Mouse (Mus musculus) forebrain, embryonic 15.5 days (tissue): Measurements from ENCODE around the gene Asb4. TPM values are rescaled to one million over a fixed set of nuclear protein-coding genes. Genes with fewer than 3 reads are reported as not detected.
"Not testable (repeated sequence)": the region's sequence is repeated elsewhere in the genome, so short reads cannot be mapped to it uniquely, and the experiment has no call there.

Experiments
- ATAC-seq: fragments of 200-750 bp; cut with Nextera tagmentation; replicated peaks from 2 replicates; pipeline ENCODE4 v1.8.0; 2017; ENCODE audit warnings: mild to moderate bottlenecking, moderate TSS enrichment, moderate library complexity
- H3K27ac ChIP-seq: fragments of 300-500 bp; sonication (generic); replicated peaks from 2 replicates; pipeline ENCODE4 v1.5.1; 2015; ENCODE audit warnings: mild to moderate bottlenecking, inconsistent platforms
- H3K27me3 ChIP-seq: fragments of 300-500 bp; sonication (generic); 2 replicates; pipeline ENCODE4 v1.6.1; 2015; ENCODE audit warnings: inconsistent platforms
- H3K36me3 ChIP-seq: fragments of 300-500 bp; sonication (generic); 2 replicates; pipeline ENCODE4 v1.6.1; 2015; ENCODE audit warnings: mild to moderate bottlenecking, inconsistent platforms
- H3K4me1 ChIP-seq: fragments of 300-500 bp; sonication (generic); 2 replicates; pipeline ENCODE4 v1.6.1; 2015; ENCODE audit warnings: inconsistent platforms
- H3K4me2 ChIP-seq: fragments of 300-500 bp; sonication (generic); replicated peaks from 2 replicates; pipeline ENCODE4 v1.6.1; 2015; ENCODE audit warnings: mild to moderate bottlenecking, inconsistent platforms
- H3K4me3 ChIP-seq: fragments of 300-500 bp; sonication (generic); 2 replicates; pipeline ENCODE4 v1.5.1; 2015; ENCODE audit warnings: mild to moderate bottlenecking, inconsistent platforms
- H3K9ac ChIP-seq: fragments of 300-500 bp; sonication (generic); replicated peaks from 2 replicates; pipeline ENCODE4 v1.6.1; 2015; ENCODE audit warnings: mild to moderate bottlenecking, inconsistent platforms
- H3K9me3 ChIP-seq: fragments of 300-500 bp; sonication (generic); 2 replicates; pipeline ENCODE4 v1.6.1; 2016; ENCODE audit warnings: inconsistent platforms
- WGBS: fragments of 180-500 bp; shearing (Covaris S2); methylation state at CpG from one replicate; pipeline ENCODE4 v1.1.7; 2015; ENCODE audit warnings: mixed read lengths; 5-methylcytosine and 5-hydroxymethylcytosine counted together
- polyA plus RNA-seq: library from polyadenylated mRNA; unstranded; fragments of >200 nt; fragmentation: Nextera tagmentation; extraction: Ambion mirVana; gene quantifications from 2 replicates; pipeline ENCODE4 v1.2.1, GENCODE M21; 2015

Gene Asb4
- polyA plus RNA-seq, result 14.2 and 15.9 TPM in 2 replicates

GRCm38 (mm10) chr6:5383336-5384177 is at the start of gene Asb4:
Gene Asb4 (plus strand): TSS chr6:5383386.
- peak; percentile 39 for ATAC-seq
- peak within 1 kb of the TSS; percentile 26 for H3K9ac ChIP-seq
- peak within 1 kb of the TSS; percentile 79 for H3K27ac ChIP-seq
- no peaks in the 10 kb centered on the region for H3K9me3 ChIP-seq
- 4% methylated on average over 19 of the region's 19 CpGs for WGBS
- H3K4me2 ChIP-seq, result peak within 1 kb of the TSS; percentile 41
- no peaks in the 10 kb centered on the region for H3K27me3 ChIP-seq
- H3K4me1 ChIP-seq, result peaks cover 50% of the 10 kb centered on the region
- H3K36me3 ChIP-seq, result no peaks in the 10 kb centered on the region
- H3K4me3 ChIP-seq, result peak within 1 kb of the TSS; percentile 32

GRCm38 (mm10) chr6:5334021-5334420 is 49.2 kb upstream of the Asb4 start:
- Histone ChIP-seq H3K27ac (no peak overlapping the region), H3K27me3 (no peaks in the 10 kb centered on the region), H3K9ac (no peak overlapping the region), H3K4me1 (no peaks in the 10 kb centered on the region), H3K4me2 (no peak overlapping the region), H3K9me3 (no peaks in the 10 kb centered on the region), H3K36me3 (no peaks in the 10 kb centered on the region), H3K4me3 (no peak overlapping the region)
- ATAC-seq, result no peak
- 51% methylated on average over 5 of the region's 5 CpGs for WGBS

- not testable (repeated sequence) for H3K9me3 ChIP-seq, H3K36me3 ChIP-seq, ATAC-seq, H3K4me1 ChIP-seq, H3K27me3 ChIP-seq, H3K27ac ChIP-seq, H3K4me3 ChIP-seq, H3K4me2 ChIP-seq, H3K9ac ChIP-seq
These were observed 47.2 kb upstream of the Asb4 start for GRCm38 (mm10) chr6:5336016-5336415.

GRCm38 (mm10) chr6:5338781-5339180 is 44.4 kb upstream of the Asb4 start:
- H3K9me3 ChIP-seq, H3K27me3 ChIP-seq, H3K4me3 ChIP-seq, H3K36me3 ChIP-seq, H3K9ac ChIP-seq, H3K4me1 ChIP-seq, H3K27ac ChIP-seq, ATAC-seq, H3K4me2 ChIP-seq: not testable (repeated sequence)
- 92% methylated on average over 4 of the region's 4 CpGs for WGBS

GRCm38 (mm10) chr6:5339283-5339682 is 43.9 kb upstream of the Asb4 start:
- H3K4me2 ChIP-seq, H3K9ac ChIP-seq, H3K27ac ChIP-seq, H3K9me3 ChIP-seq, H3K36me3 ChIP-seq, H3K4me3 ChIP-seq, H3K4me1 ChIP-seq, H3K27me3 ChIP-seq, ATAC-seq: not testable (repeated sequence)
- 94% methylated on average over 1 of the region's 1 CpGs for whole genome bisulfite sequencing

- 69% methylated on average over 6 of the region's 6 CpGs for WGBS
- Histone ChIP-seq H3K27ac (no peak overlapping the region), H3K9me3 (no peaks in the 10 kb centered on the region), H3K4me3 (no peak overlapping the region), H3K4me1 (no peaks in the 10 kb centered on the region), H3K36me3 (no peaks in the 10 kb centered on the region), H3K27me3 (no peaks in the 10 kb centered on the region), H3K9ac (no peak overlapping the region), H3K4me2 (no peak overlapping the region)
- no peak for ATAC-seq
These were observed 38.9 kb upstream of the Asb4 start for GRCm38 (mm10) chr6:5344255-5344654.

GRCm38 (mm10) chr6:5357873-5358272 is 25.3 kb upstream of the Asb4 start:
- H3K9ac ChIP-seq, result no peak overlapping the region
- ATAC-seq, result no peak

GRCm38 (mm10) chr6:5360402-5360801 is 22.8 kb upstream of the Asb4 start:
- Histone ChIP-seq H3K4me3 (no peak overlapping the region), H3K36me3 (no peaks in the 10 kb centered on the region), H3K4me2 (no peak overlapping the region), H3K27me3 (no peaks in the 10 kb centered on the region), H3K9me3 (no peaks in the 10 kb centered on the region), H3K4me1 (no peaks in the 10 kb centered on the region), H3K27ac (no peak overlapping the region), H3K9ac (no peak overlapping the region)
- ATAC-seq, result no peak
- WGBS, result 92% methylated on average over 5 of the region's 5 CpGs

More at GRCm38 (mm10) chr6:5357873-5358272, 25.3 kb upstream of the Asb4 start:
- Histone ChIP-seq H3K4me1 (no peaks in the 10 kb centered on the region), H3K4me3 (no peak overlapping the region), H3K4me2 (no peak overlapping the region), H3K9me3 (no peaks in the 10 kb centered on the region), H3K27me3 (no peaks in the 10 kb centered on the region), H3K27ac (no peak overlapping the region), H3K36me3 (no peaks in the 10 kb centered on the region)

GRCm38 (mm10) chr6:5361987-5362386 is 21.2 kb upstream of the Asb4 start:
- Histone ChIP-seq H3K4me2 (no peak overlapping the region), H3K9me3 (no peaks in the 10 kb centered on the region), H3K4me3 (no peak overlapping the region), H3K36me3 (no peaks in the 10 kb centered on the region), H3K4me1 (no peaks in the 10 kb centered on the region), H3K27me3 (no peaks in the 10 kb centered on the region), H3K9ac (no peak overlapping the region), H3K27ac (no peak overlapping the region)
- ATAC-seq, result no peak
- WGBS, result 73% methylated on average over 6 of the region's 6 CpGs

GRCm38 (mm10) chr6:5365845-5366244 is 17.3 kb upstream of the Asb4 start:
- no peaks in the 10 kb centered on the region for H3K4me1 ChIP-seq
- H3K27ac ChIP-seq, result no peak overlapping the region
- no peaks in the 10 kb centered on the region for H3K9me3 ChIP-seq
- WGBS, result 89% methylated on average over 5 of the region's 5 CpGs
- ATAC-seq, result no peak
- H3K4me2 ChIP-seq, result no peak overlapping the region
- no peak overlapping the region for H3K4me3 ChIP-seq
- H3K9ac ChIP-seq, result no peak overlapping the region
- no peaks in the 10 kb centered on the region for H3K27me3 ChIP-seq
- H3K36me3 ChIP-seq, result no peaks in the 10 kb centered on the region

GRCm38 (mm10) chr6:5376884-5377283 is 6.3 kb upstream of the Asb4 start:
- Histone ChIP-seq H3K4me3 (no peak overlapping the region), H3K4me2 (no peak overlapping the region), H3K9me3 (no peaks in the 10 kb centered on the region), H3K27ac (no peak overlapping the region), H3K27me3 (no peaks in the 10 kb centered on the region), H3K36me3 (no peaks in the 10 kb centered on the region), H3K4me1 (peaks cover 32% of the 10 kb centered on the region), H3K9ac (no peak overlapping the region)
- 71% methylated on average over 4 of the region's 4 CpGs for WGBS
- no peak for ATAC-seq

GRCm38 (mm10) chr6:5379048-5379447 is 4.1 kb upstream of the Asb4 start:
- Histone ChIP-seq H3K27ac (peak overlapping the region; percentile 79), H3K4me2 (peak overlapping the region; percentile 41)
- 65% methylated on average over 3 of the region's 3 CpGs for WGBS

More at GRCm38 (mm10) chr6:5379048-5379447, 4.1 kb upstream of the Asb4 start:
- H3K9ac ChIP-seq, result no peak overlapping the region
- no peaks in the 10 kb centered on the region for H3K9me3 ChIP-seq
- ATAC-seq, result no peak; the same call in 1 of the 2 replicates
- H3K4me1 ChIP-seq, result peaks cover 50% of the 10 kb centered on the region
- no peak overlapping the region for H3K4me3 ChIP-seq
- H3K36me3 ChIP-seq, result no peaks in the 10 kb centered on the region
- H3K27me3 ChIP-seq, result no peaks in the 10 kb centered on the region
